Mouse (Mus musculus) heart, adult 2 months (tissue): ENCODE results near the gene Med13l. TPM values are rescaled to one million over a fixed set of nuclear protein-coding genes. Genes with fewer than 3 reads are reported as not detected.

Source experiments
- DNase-seq, 2 experiments: peaks; one replicate each; pipeline ENCODE4 v3.0.0; 2021
- H3K27ac ChIP-seq: fragments of 200-600 bp; 2 replicates; pipeline ENCODE4 v1.8.1; 2022
- H3K27me3 ChIP-seq: fragments of 200-500 bp; 2 replicates; pipeline ENCODE4 v1.6.1; 2012; ENCODE audit warnings: mild to moderate bottlenecking, low read length, inconsistent platforms, mixed read lengths; ENCODE audit not compliant: control insufficient read depth, insufficient read depth
- H3K36me3 ChIP-seq: fragments of 200-500 bp; 2 replicates; pipeline ENCODE4 v1.6.1; 2012; ENCODE audit warnings: low read length, inconsistent platforms; ENCODE audit not compliant: control insufficient read depth, insufficient read depth
- H3K4me1 ChIP-seq: fragments of 200-500 bp; 2 replicates; pipeline ENCODE4 v1.6.1; 2011; ENCODE audit warnings: low read length; ENCODE audit not compliant: control insufficient read depth, insufficient read depth
- H3K4me3 ChIP-seq: fragments of 200-600 bp; 2 replicates; pipeline ENCODE4 v1.8.1; 2022
- H3K79me2 ChIP-seq: fragments of 200-500 bp; replicated peaks from 2 replicates; pipeline ENCODE4 v1.6.1; 2012; ENCODE audit warnings: mild to moderate bottlenecking, inconsistent platforms, low read length, moderate library complexity, mixed read lengths; ENCODE audit not compliant: control insufficient read depth, insufficient read depth
- H3K9ac ChIP-seq: fragments of 200-500 bp; 2 replicates; pipeline ENCODE4 v1.6.1; 2012; ENCODE audit warnings: low read depth, mild to moderate bottlenecking, control low read depth, inconsistent platforms, low read length, mixed read lengths
- CTCF ChIP-seq: fragments of 200-600 bp; IDR thresholded peaks from 2 replicates; pipeline ENCODE4 v1.8.1; 2022; ENCODE audit warnings: antibody characterized with exemption, mild to moderate bottlenecking, moderate library complexity
- EP300 ChIP-seq: fragments of 200-500 bp; IDR thresholded peaks from 2 replicates; pipeline ENCODE4 v1.6.1; 2011; ENCODE audit warnings: low read depth, low read length, control low read depth; ENCODE audit not compliant: insufficient read depth
- POLR2A ChIP-seq: fragments of 200-500 bp; IDR thresholded peaks from 2 replicates; pipeline ENCODE4 v1.6.1; 2011; ENCODE audit warnings: mild to moderate bottlenecking, low read depth, low read length, control low read depth; ENCODE audit not compliant: insufficient read depth
- WGBS: fragments of 180-500 bp; shearing (Covaris S2); methylation state at CpG from one replicate; pipeline ENCODE4 v1.1.7; 2018; 5-methylcytosine and 5-hydroxymethylcytosine counted together
- intact Hi-C: fragments of 180-260 bp; cut with DNase I; formaldehyde crosslinking; loops from one replicate; pipeline ENCODE4 v1.15.1; 2025
- polyA plus RNA-seq: library from polyadenylated mRNA; depleted of rRNA; stranded (reverse); fragments of >200 nt; gene quantifications from 2 replicates; pipeline ENCODE4 v1.2.3, GENCODE M21; 2012
- total RNA-seq, 2 experiments: library from RNA; stranded (reverse); gene quantifications; 2 replicates each; pipeline ENCODE4 v1.2.3; 2021

Gene Med13l
- total and polyA plus RNA-seq, 3 experiments, result 11.0 to 30.8 (median 29.9) TPM

DNA sequence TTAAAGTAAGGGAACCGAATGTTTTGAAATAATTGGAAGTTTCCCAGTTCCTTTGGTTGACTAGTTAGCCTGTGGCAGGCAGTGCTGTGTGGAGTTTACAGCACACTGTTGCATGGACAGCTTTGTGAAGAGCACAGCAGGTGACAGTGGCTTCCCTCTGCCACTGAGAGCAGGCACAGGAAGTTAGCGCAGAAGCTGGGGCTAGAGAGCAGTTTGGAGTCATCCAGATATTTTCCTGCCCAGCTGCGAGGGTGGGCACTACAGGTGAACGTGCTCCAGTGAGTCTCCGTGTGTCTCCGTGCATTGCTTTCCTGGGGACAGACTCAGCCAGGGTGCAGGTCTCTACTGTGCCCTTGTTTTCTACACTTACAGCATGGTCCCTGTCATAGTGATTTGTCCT, 30.4 kb downstream of the Med13l start:
- H3K27me3 ChIP-seq, result no peaks in the 10 kb centered on the region
- WGBS, result 57% methylated on average over 6 of the region's 6 CpGs
- H3K4me3 ChIP-seq, result no peak overlapping the region
- TF ChIP-seq CTCF (no peak), EP300 (no peak), POLR2A (no peak)
- DNase-seq, result no peak
- no peaks in the 10 kb centered on the region; the same call in 1 of the 2 replicates for H3K36me3 ChIP-seq
- no peak overlapping the region for H3K9ac ChIP-seq
- no peak overlapping the region for H3K27ac ChIP-seq
- H3K79me2 ChIP-seq, result peaks cover 16% of the 10 kb centered on the region
- intact Hi-C loops, result no loop called here
- peaks cover 28% of the 10 kb centered on the region for H3K4me1 ChIP-seq

DNA sequence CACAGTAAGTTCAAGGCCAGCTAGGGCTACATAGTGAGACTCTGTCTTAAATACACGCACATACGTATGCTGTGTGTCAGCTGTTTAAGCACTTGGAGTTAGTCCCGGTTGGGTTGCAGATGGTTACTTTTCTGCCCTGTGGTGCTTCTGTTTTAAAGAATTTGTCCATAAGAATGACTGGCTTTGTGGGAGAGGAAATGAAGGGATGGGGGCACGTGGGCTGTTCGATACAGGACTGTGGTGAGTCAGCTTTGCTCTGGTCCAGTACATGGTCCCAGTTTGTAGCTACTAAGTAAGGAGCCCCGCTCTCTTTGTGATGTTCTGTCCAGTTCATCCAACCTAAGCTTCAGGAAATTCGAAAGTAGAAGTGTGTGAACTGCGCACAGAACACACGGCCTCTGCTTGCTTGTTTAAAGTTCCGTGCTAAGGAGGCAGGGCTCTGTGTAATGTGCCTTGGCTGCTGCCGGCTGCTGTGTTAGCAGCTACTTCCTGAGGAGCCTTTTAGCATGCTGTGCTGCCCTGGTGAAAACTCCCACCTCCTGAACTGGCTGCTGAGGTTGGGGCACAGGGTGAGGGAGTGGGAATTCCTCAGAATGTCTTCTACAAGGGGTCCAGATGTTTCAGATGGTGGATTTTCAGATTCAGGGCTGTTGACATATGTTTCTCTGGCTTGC, 31.5 kb downstream of the Med13l start:
- H3K79me2 ChIP-seq, result peaks cover 12% of the 10 kb centered on the region
- H3K4me1 ChIP-seq, result peaks cover 29% of the 10 kb centered on the region
- H3K36me3 ChIP-seq, result no peaks in the 10 kb centered on the region; the same call in 1 of the 2 replicates
- intact Hi-C loops, result no loop called here
- peak overlapping the region; percentile 15; the same call in 1 of the 2 replicates for H3K9ac ChIP-seq
- TF ChIP-seq CTCF, result no peak
- no peak for TF ChIP-seq EP300
- TF ChIP-seq POLR2A, result no peak
- no peak overlapping the region for H3K4me3 ChIP-seq
- H3K27me3 ChIP-seq, result no peaks in the 10 kb centered on the region
- DNase-seq, result peak in 1 of 2 experiments; percentile 40
- H3K27ac ChIP-seq, result no peak overlapping the region; the same call in 1 of the 2 replicates
- 34% methylated on average over 11 of the region's 11 CpGs for WGBS

DNA sequence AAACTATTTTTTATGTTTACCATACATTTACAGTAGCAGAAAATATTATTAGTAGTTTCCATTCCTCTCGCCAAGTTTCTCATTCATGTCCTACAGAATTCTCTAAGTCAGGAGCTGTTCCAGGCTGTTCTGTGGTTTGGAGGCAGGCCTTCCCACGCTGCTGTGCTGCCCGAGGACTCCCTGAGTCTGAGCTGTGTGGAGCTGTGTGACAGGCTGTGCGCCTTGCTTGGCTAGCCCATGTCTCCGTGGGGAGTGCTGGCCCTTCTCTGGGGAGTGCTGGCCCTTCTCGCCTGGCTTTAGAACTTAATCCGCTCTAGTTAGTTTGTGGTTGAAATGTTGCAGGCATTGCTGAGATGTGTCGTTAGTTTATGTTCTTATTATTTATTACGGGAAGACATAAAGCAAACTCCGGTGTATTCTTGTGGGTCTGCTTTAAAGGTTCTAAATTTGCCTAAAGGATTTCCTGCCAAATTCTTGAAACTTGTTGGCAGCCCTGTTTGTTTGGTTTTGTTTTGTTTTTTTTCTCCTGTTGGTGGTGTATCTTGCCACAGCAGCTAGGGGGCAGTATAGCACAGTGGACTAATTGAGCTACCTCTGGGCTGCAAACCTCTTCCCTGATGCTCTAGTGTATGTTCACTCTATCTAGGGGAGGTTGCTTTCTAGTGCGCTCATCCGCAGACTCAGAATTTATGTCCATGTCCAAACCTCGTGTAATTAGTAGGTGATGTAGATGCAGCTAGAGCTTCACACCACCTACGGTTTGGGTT, 34.2 kb downstream of the Med13l start:
- intact Hi-C loops, result loop anchor here (1.0 to 5.0 kb wide), 5 partner anchors 60 to 327 kb away; no protein-coding TSS in a partner anchor
- peak; percentile 60 for DNase-seq
- WGBS, result 42% methylated on average over 14 of the region's 14 CpGs
- TF ChIP-seq CTCF (peak; percentile 96), POLR2A (no peak), EP300 (peak; percentile 81)
- Histone ChIP-seq H3K27me3 (no peaks in the 10 kb centered on the region), H3K27ac (peak overlapping the region; percentile 49; the same call in 1 of the 2 replicates), H3K9ac (peak overlapping the region; percentile 58), H3K36me3 (no peaks in the 10 kb centered on the region; the same call in 1 of the 2 replicates), H3K4me3 (no peak overlapping the region), H3K79me2 (peaks cover 11% of the 10 kb centered on the region), H3K4me1 (peaks cover 22% of the 10 kb centered on the region)

DNA sequence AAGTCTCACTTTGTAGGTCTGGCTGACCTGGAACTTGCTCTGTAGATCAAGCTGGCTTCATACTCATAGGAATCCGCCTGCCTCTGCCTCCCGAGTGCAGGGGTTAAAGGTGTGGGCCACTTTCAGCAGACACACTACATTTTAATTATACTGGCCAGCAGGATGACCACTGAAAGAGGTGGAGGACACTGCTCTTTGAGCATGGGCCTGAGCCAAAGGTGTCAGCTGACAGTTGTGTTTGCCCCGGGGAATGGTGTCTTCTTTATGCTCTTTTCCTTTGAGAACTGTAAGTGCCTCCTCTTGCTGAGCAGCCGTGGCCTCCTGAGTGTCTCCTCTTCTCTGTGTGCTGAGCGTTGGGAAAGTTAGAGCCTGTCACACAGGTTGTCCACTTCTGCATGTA, 35.4 kb downstream of the Med13l start:
- intact Hi-C loops, result loop anchor here (1.0 to 5.0 kb wide), 4 partner anchors 58 to 329 kb away; no protein-coding TSS in a partner anchor
- Histone ChIP-seq H3K79me2 (peaks cover 11% of the 10 kb centered on the region), H3K36me3 (no peaks in the 10 kb centered on the region; the same call in 1 of the 2 replicates), H3K4me3 (no peak overlapping the region), H3K27ac (no peak overlapping the region), H3K4me1 (peaks cover 24% of the 10 kb centered on the region), H3K9ac (no peak overlapping the region), H3K27me3 (no peaks in the 10 kb centered on the region)
- TF ChIP-seq CTCF (no peak), POLR2A (no peak)
- WGBS, result 77% methylated on average over 5 of the region's 5 CpGs
- DNase-seq, result no peak

DNA sequence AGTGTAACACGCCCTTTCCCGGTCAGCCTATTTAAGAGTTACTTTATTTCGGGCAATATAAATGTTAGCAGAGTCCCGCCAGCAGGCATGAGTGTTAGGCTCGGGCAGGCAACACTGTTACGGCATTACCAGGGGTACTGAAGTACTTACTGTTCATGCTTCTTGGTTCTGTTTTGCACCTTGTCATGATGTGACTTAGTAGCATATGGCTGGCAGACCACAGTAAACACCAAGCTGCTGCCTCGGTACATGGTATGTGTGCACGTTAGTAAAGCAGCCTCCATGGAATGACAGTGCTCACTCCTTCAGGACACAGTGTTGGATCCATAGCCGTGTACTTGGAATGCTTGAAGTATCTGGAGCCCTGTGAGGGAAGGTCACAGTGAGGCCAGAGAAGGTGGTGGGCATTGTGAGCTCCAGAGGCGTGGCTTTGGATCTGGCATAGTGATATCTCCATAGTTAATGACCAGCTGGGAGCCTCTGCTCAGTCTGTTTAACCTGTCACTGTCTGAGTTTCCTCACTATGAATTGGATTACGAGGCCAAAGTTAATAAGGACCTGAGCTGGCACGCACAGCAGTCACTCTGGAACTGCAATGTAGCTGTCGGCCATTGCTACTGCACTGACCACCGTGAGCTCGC, 36.1 kb downstream of the Med13l start:
- H3K36me3 ChIP-seq, result no peaks in the 10 kb centered on the region; the same call in 1 of the 2 replicates
- no peak overlapping the region for H3K27ac ChIP-seq
- no peaks in the 10 kb centered on the region for H3K27me3 ChIP-seq
- WGBS, result 65% methylated on average over 15 of the region's 15 CpGs
- no peak overlapping the region for H3K9ac ChIP-seq
- peaks cover 11% of the 10 kb centered on the region for H3K79me2 ChIP-seq
- no peak for DNase-seq
- H3K4me1 ChIP-seq, result peaks cover 21% of the 10 kb centered on the region
- TF ChIP-seq POLR2A, result no peak
- no peak for TF ChIP-seq EP300
- TF ChIP-seq CTCF, result no peak
- no peak overlapping the region for H3K4me3 ChIP-seq
- intact Hi-C loops, result loop anchor here (5.0 kb wide), 1 partner anchor 329 kb away; no protein-coding TSS in a partner anchor
